Mouse (Mus musculus): Measurements from ENCODE around the gene Gnai1. TPM values are rescaled to one million over a fixed set of nuclear protein-coding genes. Genes with fewer than 3 reads are reported as not detected.

The Gnai1 gene
- total RNA-seq, 2 experiments from 2014 or later = 6.2 to 6.3 TPM

DNA sequence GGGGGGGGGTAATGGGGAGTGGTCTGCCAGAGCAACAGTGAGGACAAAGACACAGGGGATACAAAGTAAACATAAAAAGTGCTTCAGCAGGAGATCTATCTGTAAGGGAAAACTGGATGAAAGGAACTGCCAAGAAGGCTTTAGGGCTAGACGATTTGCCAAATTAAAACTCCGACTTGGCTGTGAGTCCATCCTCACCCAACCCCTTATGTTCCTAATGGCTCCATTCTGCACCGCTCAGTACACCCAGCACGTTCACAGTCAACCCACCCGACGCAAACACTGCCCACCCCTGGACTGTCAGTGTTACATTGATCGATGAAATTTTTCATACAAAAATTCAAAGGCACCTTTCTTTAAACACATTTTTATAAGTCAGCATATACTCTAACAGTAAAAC lies 71.5 kb downstream of the Gnai1 start:
- DNase-seq = no peak
- intact Hi-C loops (cut with DNase I) = no loop called here

- intact Hi-C loops (cut with DNase I) = no loop called here
- DNase-seq = no peak
Observed at GRCm38 (mm10) chr5:18288079-18288478, 72.1 kb downstream of the Gnai1 start.

GRCm38 (mm10) chr5:18282095-18282494 lies 78.1 kb downstream of the Gnai1 start:
- intact Hi-C loops (cut with DNase I) = no loop called here
- DNase-seq = no peak

GRCm38 (mm10) chr5:18274352-18274940 lies 85.7 kb downstream of the Gnai1 start:
- intact Hi-C loops (cut with DNase I) = no loop called here
- no peak for DNase-seq

GRCm38 (mm10) chr5:18273291-18274284 lies 86.6 kb downstream of the Gnai1 start:
- DNase-seq = no peak
- intact Hi-C loops (cut with DNase I) = no loop called here

DNA sequence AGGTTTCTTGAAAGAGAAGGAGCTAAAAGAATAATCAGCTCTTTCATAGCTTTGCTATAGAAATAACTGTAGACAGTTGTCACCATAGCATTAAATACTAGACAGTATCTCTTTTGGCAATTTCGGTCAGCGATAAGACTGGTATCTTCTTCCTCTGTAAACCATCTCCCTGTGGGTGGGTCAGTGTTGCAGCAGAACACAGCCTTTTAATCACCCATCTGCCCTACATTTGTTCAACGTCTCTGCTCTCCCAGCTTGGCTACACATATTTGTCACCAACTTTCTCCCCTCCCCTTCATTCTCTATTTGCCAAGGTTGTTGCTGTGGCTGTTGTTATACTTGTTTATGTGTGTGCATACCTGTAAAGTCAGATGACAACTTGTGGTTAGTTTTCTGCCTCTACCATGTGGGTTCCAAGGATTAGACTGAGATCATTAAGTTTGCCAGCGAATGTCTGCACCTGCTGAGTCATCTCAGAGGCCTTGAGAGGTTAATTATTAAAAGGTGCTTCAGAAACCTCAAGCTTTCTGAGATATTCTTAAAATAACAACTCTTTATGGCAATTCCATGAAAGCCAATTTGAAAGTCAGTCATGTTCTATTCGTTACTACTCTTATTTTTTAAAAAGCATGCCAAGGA lies 109.7 kb downstream of the Gnai1 start:
- DNase-seq = no peak
- intact Hi-C loops (cut with DNase I) = no loop called here

- intact Hi-C loops (cut with DNase I) = no loop called here
- DNase-seq = no peak
Observed at GRCm38 (mm10) chr5:18249132-18249531, 111.0 kb downstream of the Gnai1 start.

DNA sequence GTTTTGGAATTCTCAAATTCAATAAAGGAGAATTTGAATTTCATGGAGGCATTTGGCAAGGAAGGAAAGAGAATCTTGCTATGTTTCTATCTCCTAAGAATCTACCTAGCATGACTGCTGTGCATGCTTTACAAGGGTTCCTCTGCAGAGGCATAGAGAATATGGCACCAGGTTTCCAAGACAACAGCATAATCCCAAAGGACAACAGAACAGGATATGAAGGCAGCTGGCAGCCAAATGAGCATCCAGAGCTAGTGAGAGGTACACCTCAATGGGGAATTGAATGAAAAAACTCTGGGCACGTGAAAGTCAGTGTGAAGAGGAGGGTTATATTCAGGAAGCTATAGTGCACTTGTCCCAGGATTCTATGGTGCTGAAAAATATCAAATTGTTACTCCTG lies 130.8 kb downstream of the Gnai1 start:
- intact Hi-C loops (cut with DNase I) = no loop called here

DNA sequence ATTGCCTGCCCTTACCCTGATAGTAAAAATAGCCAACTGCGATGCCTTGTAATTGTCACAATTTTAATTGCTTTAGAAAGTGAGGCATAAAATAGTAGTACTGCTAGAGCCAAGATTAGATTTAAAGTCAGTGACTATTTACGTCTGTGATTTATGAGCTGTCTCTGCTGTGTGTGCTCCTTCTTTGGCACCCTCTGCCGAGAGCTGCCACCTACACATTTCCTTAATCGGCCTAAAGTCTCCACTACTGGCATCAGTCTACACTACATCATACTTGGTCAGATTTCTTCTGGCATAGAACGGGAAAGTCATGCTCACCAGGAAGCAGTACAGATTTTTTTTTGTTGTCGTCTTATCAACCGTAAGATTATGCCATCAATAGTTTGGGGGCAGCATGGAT lies 131.3 kb downstream of the Gnai1 start:
- intact Hi-C loops (cut with DNase I) = no loop called here
- DNase-seq = no peak

More for the DNA sequence above, 130.8 kb downstream of the Gnai1 start:
- no peak for DNase-seq

GRCm38 (mm10) chr5:18220873-18221272 lies 139.3 kb downstream of the Gnai1 start:
- intact Hi-C loops (cut with DNase I) = no loop called here
- DNase-seq = no peak

GRCm38 (mm10) chr5:18218292-18218691 lies 141.9 kb downstream of the Gnai1 start:
- intact Hi-C loops (cut with DNase I) = no loop called here
- DNase-seq = no peak

DNA sequence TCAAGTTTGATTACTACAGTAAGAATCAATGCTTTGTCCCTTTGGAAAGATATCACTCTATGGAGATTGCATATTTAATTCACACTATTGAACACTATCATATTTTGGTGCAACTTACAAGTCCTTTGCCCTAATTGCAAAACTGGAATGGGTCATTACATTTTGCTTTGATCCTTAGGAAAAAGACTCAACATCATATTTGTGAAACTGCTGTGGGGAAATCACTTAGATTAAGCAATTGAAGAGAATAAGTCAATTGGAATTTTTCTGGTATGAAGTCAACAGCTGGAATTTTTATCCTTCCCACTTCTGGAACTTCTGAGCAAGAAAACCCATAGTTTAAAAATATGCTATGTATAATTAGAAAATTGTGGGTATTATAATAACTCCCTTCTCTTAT lies 142.3 kb downstream of the Gnai1 start:
- intact Hi-C loops (cut with DNase I) = no loop called here
- DNase-seq = no peak
